Mouse (Mus musculus): Measurements from ENCODE around the gene Camta2.

DNA sequence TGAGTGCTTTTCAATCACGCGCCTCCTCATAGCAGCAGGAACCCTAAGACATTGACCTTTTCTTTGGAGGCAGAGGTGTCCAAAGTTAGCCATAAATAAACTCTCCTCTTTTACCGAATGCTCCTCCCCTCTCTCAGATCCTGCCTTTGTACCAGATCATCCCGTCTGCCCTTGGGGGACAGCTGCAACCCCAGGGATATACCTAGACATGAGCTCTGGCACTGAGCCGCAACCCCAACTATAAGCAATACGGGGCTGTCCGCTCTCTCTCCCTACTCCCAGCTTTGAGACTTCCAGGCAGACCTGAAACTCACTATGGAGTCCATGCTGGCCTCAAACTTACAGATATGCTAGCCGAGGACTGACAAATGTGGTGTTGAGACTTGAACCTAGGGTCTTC, 21.2 kb downstream of the Camta2 start:
- no peak for TF ChIP-seq CTCF (IDR thresholded peaks at IDR 0.05; ENCODE audit: low read depth)
- TF ChIP-seq EP300 (optimal IDR thresholded peaks at IDR 0.05), result no peak
